Mouse (Mus musculus): ENCODE results near the gene Mycn.

Gene Mycn

GRCm38 (mm10) chr12:12941661-12942363, at the start of gene Mycn:
Gene Mycn (minus strand): TSS chr12:12941914.
- DNase-seq, result peak; percentile 80

- no peak for DNase-seq
These were observed 45.7 kb upstream of the Mycn start for GRCm38 (mm10) chr12:12987376-12987775.

GRCm38 (mm10) chr12:12986612-12987206, 45.0 kb upstream of the Mycn start:
- DNase-seq, result no peak

DNA sequence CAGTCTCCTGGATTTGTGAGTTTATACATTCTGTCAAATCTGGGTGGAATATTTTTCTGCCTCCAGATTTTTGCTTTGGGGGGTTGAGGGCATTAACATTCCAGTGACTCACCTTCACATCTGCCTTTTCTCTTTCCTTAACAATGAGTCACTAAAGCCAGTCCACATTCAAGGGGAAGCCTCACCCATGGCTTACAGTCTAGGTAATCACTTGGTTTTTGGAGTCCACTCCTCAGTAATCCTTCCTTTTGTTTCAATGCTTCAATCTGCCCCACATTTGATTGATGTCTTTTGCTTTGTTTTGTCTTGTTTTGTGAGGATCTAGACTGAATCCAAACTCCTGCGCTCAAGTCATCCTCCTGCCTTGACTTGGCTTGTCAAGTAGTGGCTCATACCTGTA, 41.3 kb upstream of the Mycn start:
- no peak for DNase-seq

DNA sequence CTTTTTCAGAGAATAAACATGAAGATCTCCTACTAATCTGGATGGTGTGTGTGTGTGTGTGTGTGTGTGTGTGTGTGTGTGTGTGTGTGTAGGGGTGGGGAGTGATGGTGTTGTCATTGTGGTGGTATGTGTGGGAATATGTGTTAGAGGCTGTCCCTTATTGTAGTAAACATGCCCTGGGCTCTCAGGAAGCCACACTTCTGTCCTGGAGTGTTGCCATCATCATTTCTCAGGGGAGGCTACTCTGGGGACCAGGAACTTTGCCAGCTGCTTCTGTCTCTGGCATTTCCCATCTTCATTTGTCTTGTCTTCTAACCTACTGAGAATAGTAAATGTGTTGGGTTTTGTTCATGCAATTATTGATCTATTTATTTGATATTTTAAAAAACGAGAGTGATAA, 33.7 kb upstream of the Mycn start:
- DNase-seq, result no peak

DNA sequence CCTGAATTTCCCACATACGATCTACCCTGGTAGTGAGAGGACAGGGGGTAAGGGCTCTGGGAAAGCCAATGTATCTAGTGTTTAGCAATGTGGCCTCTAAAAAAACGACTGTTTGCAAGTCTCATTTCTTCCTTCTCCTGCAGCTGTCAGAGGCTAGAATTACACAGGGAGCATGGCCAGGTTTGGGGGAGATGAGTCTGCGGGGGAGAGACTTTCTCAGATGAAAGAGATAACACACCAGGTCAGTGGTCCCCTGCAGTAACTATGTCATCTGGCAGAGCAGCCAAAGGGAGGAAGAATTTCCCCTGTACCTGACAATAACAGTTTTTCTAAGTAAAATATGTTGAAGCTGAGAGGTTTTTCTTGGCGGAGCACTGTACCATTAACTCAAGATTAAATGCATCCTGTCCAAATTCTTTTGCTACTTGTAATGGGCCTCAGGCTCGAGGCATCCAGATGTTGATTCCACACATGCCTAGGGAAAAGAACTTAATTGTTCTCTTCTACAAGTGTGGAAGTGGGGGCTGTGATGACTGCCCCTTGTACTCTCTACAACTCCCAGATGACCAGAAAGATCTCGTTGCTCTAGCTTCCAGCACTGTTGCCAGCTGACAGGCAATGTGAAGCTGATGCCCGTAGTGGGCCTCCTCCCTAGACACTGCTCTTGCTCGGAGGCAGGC, 31.2 kb upstream of the Mycn start:
- no peak for DNase-seq

DNA sequence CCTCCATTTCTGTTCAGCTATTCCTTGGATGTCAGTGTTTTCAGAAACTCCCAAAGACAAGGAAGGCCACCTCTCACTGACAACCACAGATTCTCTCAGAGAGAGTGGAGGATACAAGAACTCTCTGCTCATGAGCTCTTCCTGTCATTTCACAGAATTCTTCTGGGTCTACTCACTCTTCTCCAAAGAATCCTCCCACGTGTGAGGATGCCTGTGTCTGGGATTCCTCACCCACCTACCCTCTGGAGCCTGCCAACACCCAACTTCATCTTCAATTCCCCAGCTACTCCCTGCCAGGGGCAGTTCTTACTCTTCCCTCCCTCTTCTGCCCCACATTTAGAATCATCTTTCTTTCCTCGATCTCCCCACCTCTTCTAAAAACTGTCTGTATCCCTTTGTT, 26.2 kb upstream of the Mycn start:
- DNase-seq, result no peak

- no peak for DNase-seq
These were observed 23.1 kb upstream of the Mycn start for GRCm38 (mm10) chr12:12964856-12965255.

DNA sequence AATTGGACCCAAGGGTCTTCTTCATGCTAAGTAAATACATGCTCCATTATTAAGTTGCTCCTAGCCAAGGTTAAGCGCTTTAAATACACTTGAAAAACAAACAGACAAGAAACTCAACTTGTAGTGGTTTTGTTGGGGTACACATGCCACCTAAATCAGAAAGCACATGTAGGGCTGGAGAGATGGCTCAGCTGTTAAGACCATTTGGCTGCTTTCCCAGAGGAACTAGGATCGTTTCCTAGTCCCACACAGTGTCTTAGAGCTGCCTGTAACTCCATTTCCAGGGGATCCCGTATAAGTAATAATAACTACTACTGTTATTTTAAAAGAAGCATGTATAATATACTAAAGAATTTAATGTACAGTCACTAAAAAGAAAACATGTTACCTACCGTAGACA, 5.9 kb upstream of the Mycn start:
- DNase-seq, result no peak

DNA sequence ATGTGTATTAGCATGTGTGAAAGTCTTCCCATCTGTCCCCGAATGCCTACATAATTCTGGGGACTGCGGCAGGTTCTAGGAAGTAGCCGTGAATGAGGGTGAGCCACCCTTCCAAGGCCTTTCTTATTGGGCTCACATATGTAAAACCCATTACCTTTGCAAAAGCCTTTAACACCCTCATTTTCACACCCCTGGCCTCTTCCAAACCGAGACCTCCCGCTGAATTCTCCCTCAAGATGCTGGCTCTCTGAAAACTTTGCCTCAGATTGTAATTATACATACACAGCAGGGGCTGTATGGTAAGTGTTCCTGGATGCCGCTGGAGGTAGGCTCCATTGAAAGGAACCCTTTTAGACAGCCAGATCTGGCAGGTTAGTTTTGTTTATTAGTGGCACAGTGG, 1.6 kb upstream of the Mycn start:
- no peak for DNase-seq

GRCm38 (mm10) chr12:12942364-12943050, 793 bp upstream of the Mycn start:
- peak; percentile 78 for DNase-seq

GRCm38 (mm10) chr12:12941129-12941504, 597 bp downstream of the Mycn start:
- no peak for DNase-seq

- peak; percentile 11 for DNase-seq
These were observed 1.1 kb downstream of the Mycn start for GRCm38 (mm10) chr12:12940466-12941128.

DNA sequence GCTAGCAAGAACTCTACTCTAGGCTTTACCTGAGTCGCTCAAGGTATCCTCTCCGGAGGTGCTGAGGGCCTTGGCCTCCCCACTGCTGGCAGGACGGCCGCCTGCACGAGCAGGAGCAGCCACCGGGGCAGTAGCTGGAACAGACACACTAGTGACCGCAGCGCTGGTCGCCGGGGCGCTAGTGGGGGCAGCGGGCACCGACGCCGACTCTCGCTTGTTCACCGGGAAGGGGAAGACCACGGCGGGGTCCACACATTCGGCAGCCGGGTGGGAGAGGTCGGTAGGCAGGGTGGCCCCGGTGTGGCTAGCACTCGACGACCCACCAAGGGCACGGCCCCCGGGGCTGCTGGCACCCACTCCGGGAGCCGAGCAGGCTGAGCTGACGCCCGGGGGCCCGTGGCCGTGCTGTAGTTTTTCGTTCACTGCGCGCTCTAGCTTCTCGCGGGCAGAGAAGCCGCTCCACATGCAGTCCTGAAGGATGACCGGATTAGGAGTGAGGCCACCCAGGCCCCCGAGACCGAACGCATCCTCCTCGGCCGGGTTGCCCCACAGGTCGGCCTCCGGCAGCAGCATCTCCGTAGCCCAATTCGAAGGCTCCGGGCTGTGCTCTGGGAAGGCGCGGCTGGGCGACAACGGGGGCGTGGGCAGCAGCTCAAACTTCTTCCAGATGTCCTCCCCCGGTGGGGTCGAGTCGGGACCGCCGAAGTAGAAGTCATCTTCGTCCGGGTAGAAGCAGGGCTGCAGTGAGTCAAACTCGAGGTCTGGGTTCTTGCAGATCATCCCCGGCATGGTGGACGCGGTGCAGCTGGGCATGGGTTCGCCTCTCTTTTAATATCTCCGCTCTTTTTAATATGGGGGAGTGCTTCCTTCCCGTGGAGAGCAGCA, 1.9 kb downstream of the Mycn start:
- peak; percentile 9 for DNase-seq

- peak; percentile 62 for DNase-seq
These were observed 2.9 kb downstream of the Mycn start for GRCm38 (mm10) chr12:12938850-12939249.

GRCm38 (mm10) chr12:12938361-12938760, 3.4 kb downstream of the Mycn start:
- no peak for DNase-seq

GRCm38 (mm10) chr12:12937746-12938145, 4.0 kb downstream of the Mycn start:
- DNase-seq, result no peak

DNA sequence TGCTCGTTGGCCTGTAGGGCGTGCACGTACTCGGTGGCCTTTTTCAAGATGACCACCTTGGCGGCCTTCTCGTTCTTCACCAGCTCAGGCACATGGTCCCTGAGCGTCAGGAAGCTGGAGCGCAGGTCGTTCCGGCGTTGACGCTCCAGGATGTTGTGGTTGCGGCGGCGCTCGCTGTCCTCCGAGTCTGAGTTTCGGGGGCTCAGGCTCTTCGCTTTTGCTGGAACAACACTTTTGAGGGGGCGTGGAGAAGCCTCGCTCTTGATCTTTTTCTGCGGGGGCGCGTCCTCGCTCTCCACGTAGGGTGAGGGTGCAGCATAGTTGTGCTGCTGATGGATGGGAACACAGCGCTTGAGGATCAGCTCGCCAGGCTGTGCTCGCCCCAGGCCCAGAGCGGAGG, 4.6 kb downstream of the Mycn start:
- no peak for DNase-seq

GRCm38 (mm10) chr12:12932238-12932637, 9.5 kb downstream of the Mycn start:
- peak; percentile 13 for DNase-seq

GRCm38 (mm10) chr12:12928239-12928638, 13.5 kb downstream of the Mycn start:
- no peak for DNase-seq

GRCm38 (mm10) chr12:12926975-12927527, 14.7 kb downstream of the Mycn start:
- no peak for DNase-seq

DNA sequence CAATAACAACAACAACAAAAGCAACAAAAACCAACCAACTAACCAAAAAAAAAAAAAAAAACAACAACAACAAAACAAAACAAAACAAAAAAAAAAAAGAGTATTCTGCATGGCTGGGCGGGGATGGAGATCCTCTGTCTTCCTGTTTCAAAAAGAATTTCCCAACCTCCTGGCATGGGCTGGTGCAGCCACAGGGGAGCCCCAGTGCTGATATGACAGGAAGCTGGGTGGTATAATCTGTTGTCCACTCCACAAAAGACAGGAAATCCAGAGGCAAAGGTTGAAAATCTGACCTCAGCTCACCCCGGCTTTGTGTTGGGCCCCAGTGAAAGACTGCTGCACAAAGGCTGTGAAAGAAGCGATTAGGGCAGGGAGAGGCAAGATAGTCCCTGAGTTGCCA, 17.3 kb downstream of the Mycn start:
- no peak for DNase-seq
